Mouse (Mus musculus) testis, adult 2 months (tissue): Measurements from ENCODE around the gene Trim46. TPM values are rescaled to one million over a fixed set of nuclear protein-coding genes. Genes with fewer than 3 reads are reported as not detected.
A peak's percentile ranks its signal among the peaks of the same experiment; 100 is the strongest.

Experiments used
- H3K27ac ChIP-seq: fragments of 200-500 bp; 2 replicates; pipeline ENCODE4 v1.5.1; 2012; ENCODE audit warnings: low read depth, low read length; ENCODE audit not compliant: control insufficient read depth, insufficient read depth
- H3K27me3 ChIP-seq: fragments of 200-500 bp; 2 replicates; pipeline ENCODE4 v1.6.1; 2012; ENCODE audit warnings: mild to moderate bottlenecking, low read length, moderate library complexity; ENCODE audit not compliant: control insufficient read depth, insufficient read depth
- H3K36me3 ChIP-seq: fragments of 200-500 bp; 2 replicates; pipeline ENCODE4 v1.6.1; 2012; ENCODE audit warnings: mild to moderate bottlenecking, low read length; ENCODE audit not compliant: control insufficient read depth, insufficient read depth
- H3K4me1 ChIP-seq: fragments of 200-500 bp; 2 replicates; pipeline ENCODE4 v1.6.1; 2012; ENCODE audit warnings: low read length; ENCODE audit not compliant: control insufficient read depth, insufficient read depth
- H3K4me3 ChIP-seq: fragments of 200-500 bp; 2 replicates; pipeline ENCODE4 v1.5.1; 2012; ENCODE audit warnings: low read depth, mild to moderate bottlenecking, low read length, moderate library complexity, mixed read lengths; ENCODE audit not compliant: control insufficient read depth
- CTCF ChIP-seq: fragments of 200-500 bp; IDR thresholded peaks from 2 replicates; pipeline ENCODE4 v1.5.1; 2012; ENCODE audit warnings: low read depth, mild to moderate bottlenecking, inconsistent platforms, low read length, moderate library complexity; ENCODE audit not compliant: control insufficient read depth, insufficient read depth, insufficient replicate concordance
- POLR2A ChIP-seq: fragments of 200-500 bp; IDR thresholded peaks from 2 replicates; pipeline ENCODE4 v1.6.1; 2012; ENCODE audit warnings: low read depth, mild to moderate bottlenecking, inconsistent platforms, low read length, moderate library complexity; ENCODE audit not compliant: control insufficient read depth
- polyA plus RNA-seq: library from polyadenylated mRNA; depleted of rRNA; stranded (reverse); fragments of >200 nt; gene quantifications from 2 replicates; pipeline ENCODE4 v1.2.3, GENCODE M21; 2012

Trim46 gene
- polyA plus RNA-seq, 1 experiment: 27.9 TPM

- TF ChIP-seq POLR2A (no peak), CTCF (no peak)
- Histone ChIP-seq H3K27me3 (no peaks in the 10 kb centered on the region), H3K4me3 (no peak overlapping the region), H3K4me1 (no peaks in the 10 kb centered on the region; the same call in 1 of the 2 replicates), H3K36me3 (no peaks in the 10 kb centered on the region; the same call in none of the 2 replicates), H3K27ac (no peak overlapping the region)
These were observed 39.4 kb downstream of the Trim46 start for GRCm38 (mm10) chr3:89206695-89207094.

- TF ChIP-seq CTCF (no peak), POLR2A (no peak)
- Histone ChIP-seq H3K27ac (no peak overlapping the region), H3K27me3 (no peaks in the 10 kb centered on the region), H3K4me3 (no peak overlapping the region), H3K4me1 (no peaks in the 10 kb centered on the region; the same call in 1 of the 2 replicates), H3K36me3 (no peaks in the 10 kb centered on the region; the same call in none of the 2 replicates)
These were observed 40.0 kb downstream of the Trim46 start for GRCm38 (mm10) chr3:89206079-89206478.

GRCm38 (mm10) chr3:89203142-89203514 is 43.0 kb downstream of the Trim46 start:
- H3K36me3 ChIP-seq: no peaks in the 10 kb centered on the region; the same call in 1 of the 2 replicates
- no peaks in the 10 kb centered on the region for H3K4me1 ChIP-seq
- TF ChIP-seq POLR2A: no peak
- TF ChIP-seq CTCF: no peak
- H3K27me3 ChIP-seq: no peaks in the 10 kb centered on the region
- H3K4me3 ChIP-seq: peak overlapping the region; percentile 80
- H3K27ac ChIP-seq: peak overlapping the region; percentile 45; the same call in 1 of the 2 replicates

GRCm38 (mm10) chr3:89202253-89203141 is 43.6 kb downstream of the Trim46 start, which contains the start of gene Gba:
Gba (plus strand) TSS chr3:89202928.
- TF ChIP-seq CTCF (no peak), POLR2A (no peak)
- peak within 1 kb of the TSS; percentile 80 for H3K4me3 ChIP-seq
- H3K36me3 ChIP-seq: no peaks in the 10 kb centered on the region
- no peaks in the 10 kb centered on the region for H3K27me3 ChIP-seq
- peak within 1 kb of the TSS; percentile 45; the same call in 1 of the 2 replicates for H3K27ac ChIP-seq
- no peaks in the 10 kb centered on the region for H3K4me1 ChIP-seq

- Histone ChIP-seq H3K4me1 (peaks cover 7% of the 10 kb centered on the region), H3K36me3 (no peaks in the 10 kb centered on the region), H3K27me3 (no peaks in the 10 kb centered on the region), H3K27ac (no peak overlapping the region), H3K4me3 (no peak overlapping the region)
- no peak for TF ChIP-seq POLR2A
- TF ChIP-seq CTCF: no peak
These were observed 46.3 kb downstream of the Trim46 start for GRCm38 (mm10) chr3:89199839-89200238.

- peak; percentile 39; the same call in 1 of the 2 replicates for TF ChIP-seq CTCF
- TF ChIP-seq POLR2A: peak; percentile 61
- peak overlapping the region; percentile 24 for H3K27ac ChIP-seq
These were observed 49.9 kb downstream of the Trim46 start for GRCm38 (mm10) chr3:89195979-89196877.

GRCm38 (mm10) chr3:89193853-89194252 is 52.3 kb downstream of the Trim46 start:
- no peak overlapping the region for H3K27ac ChIP-seq
- H3K36me3 ChIP-seq: no peaks in the 10 kb centered on the region
- H3K27me3 ChIP-seq: no peaks in the 10 kb centered on the region
- no peak overlapping the region for H3K4me3 ChIP-seq
- H3K4me1 ChIP-seq: peaks cover 7% of the 10 kb centered on the region
- TF ChIP-seq CTCF (no peak), POLR2A (no peak)

More at GRCm38 (mm10) chr3:89195979-89196877, 49.9 kb downstream of the Trim46 start:
- H3K27me3 ChIP-seq: no peaks in the 10 kb centered on the region
- H3K4me1 ChIP-seq: peaks cover 7% of the 10 kb centered on the region
- peak overlapping the region; percentile 34 for H3K4me3 ChIP-seq
- no peaks in the 10 kb centered on the region for H3K36me3 ChIP-seq
